Mouse (Mus musculus) right cerebral cortex, adult 18-20 months (tissue): ENCODE data around the gene Vps13d.

Experiments used
- DNase-seq: peaks from one replicate; pipeline ENCODE4 v3.0.0; 2022; ENCODE audit warnings: mixed read lengths

Vps13d gene

GRCm38 (mm10) chr4:145033392-145033791 lies 161.4 kb downstream of the Vps13d start:
- no peak for DNase-seq

- DNase-seq, result no peak
Observed at GRCm38 (mm10) chr4:145032637-145033036, 162.2 kb downstream of the Vps13d start.

DNA sequence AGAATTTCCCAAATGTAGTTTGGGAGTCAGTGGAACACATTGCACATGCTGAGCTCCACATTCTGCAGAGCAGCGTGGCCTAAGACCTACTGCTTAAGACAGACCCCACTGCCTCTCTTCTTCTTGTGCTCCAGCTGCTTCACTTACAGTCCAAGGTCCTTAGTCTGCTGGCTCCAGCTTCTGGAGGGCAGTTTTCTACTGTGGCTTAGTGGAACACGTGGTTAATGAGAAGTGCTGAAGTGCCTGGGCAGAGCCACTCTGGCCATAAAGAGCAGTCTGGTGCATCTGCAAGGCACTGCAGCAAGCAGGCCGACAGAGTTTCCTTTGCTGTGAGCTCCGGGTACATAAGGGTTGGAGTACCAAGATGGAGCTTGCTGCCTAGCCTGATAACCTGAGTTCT lies 163.3 kb downstream of the Vps13d start:
- no peak for DNase-seq

- DNase-seq, result no peak
Observed at GRCm38 (mm10) chr4:145026449-145026851, 168.4 kb downstream of the Vps13d start.

DNA sequence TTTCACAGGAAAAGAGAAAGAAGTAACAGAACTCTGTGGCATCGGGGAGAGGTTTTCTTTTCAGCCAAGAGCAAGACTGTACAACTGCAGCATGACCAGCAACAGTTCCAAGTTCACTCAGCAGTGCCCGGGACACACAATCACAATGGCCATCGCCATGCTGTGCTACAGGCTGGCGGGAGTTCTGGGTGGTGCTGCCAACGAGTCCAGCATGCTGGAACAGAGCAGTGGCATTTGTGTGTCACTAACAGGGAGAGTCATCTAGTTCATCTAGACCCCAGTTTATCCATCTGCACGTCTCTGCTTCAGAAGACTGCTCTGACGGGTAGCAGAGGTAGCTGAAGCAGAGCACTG lies 169.4 kb downstream of the Vps13d start:
- no peak for DNase-seq

GRCm38 (mm10) chr4:145024694-145025408 lies 170.0 kb downstream of the Vps13d start:
- DNase-seq, result peak; percentile 30

GRCm38 (mm10) chr4:145023911-145024310 lies 170.9 kb downstream of the Vps13d start:
- no peak for DNase-seq

- DNase-seq, result no peak
Observed at GRCm38 (mm10) chr4:145022815-145023214, 172.0 kb downstream of the Vps13d start.

- DNase-seq, result no peak
Observed at GRCm38 (mm10) chr4:145022211-145022610, 172.6 kb downstream of the Vps13d start.

DNA sequence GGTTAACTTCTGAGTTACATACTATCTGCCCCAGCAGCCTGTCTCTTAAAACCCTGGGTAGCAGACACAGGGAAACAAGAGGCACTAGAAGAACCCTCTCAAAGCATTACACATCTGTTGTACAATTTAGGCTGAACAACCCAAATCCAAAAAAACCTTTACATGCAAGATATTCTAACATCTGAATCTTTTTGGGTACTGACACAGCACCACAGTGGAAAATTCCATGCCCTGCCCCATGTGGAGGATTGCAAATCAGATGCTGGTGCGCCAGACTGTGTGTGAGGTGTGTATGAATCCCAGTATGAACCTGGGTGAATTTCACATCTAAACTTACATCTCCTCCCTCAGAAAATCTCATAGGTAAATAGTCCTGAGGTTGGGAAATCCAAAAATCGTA lies 174.4 kb downstream of the Vps13d start:
- peak; percentile 50 for DNase-seq

DNA sequence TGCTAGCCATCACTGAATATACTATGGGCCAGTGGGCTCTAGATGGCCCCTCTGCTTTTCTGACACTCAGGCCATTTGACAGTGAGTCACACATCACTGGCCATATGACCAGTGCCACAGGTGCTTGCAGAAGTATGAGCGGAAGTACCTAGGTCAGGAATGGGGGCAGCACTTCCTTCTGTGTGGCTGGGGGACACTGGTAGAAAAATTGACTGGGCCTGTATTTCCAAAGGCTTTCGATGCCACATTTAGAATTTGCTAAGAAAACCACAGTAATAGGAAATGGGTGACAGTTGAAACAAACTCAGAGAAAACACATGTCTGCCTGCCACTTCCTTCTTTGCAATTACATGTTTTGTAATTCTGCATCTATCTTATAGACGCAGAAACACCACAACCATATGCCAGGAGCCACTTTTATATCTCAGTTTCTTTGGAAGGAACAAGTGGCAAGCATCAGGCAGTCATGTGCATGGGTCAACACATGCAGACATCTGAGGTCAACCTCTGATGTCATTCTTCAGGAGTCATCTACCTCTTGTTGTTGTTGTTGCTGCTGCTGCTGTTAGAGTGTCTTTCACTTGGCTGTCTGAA lies 175.6 kb downstream of the Vps13d start:
- no peak for DNase-seq

DNA sequence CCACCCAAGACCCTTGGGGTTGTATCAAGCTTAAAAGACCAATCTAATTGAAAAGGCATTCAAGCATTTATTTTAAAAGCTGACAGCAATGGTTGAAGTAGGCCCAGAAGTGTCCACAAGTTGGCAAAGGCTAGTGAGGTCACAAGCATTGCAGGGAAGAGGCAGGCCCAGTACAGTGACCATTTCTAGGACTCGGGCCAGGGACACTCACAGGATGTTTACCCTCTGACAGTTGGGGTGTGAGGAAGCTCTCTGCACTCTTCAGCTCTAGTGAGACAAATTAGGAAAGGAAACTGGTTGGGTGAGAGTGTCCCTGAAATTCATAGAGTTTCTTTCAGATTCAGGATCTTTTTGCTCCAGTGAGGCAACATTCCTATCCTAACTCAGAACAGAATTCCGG lies 177.1 kb downstream of the Vps13d start:
- no peak for DNase-seq

GRCm38 (mm10) chr4:145016669-145017068 lies 178.1 kb downstream of the Vps13d start:
- no peak for DNase-seq

- no peak for DNase-seq
Observed at GRCm38 (mm10) chr4:145014632-145014960, 180.2 kb downstream of the Vps13d start.

GRCm38 (mm10) chr4:145013760-145014631 lies 180.8 kb downstream of the Vps13d start:
- DNase-seq, result no peak

GRCm38 (mm10) chr4:145013187-145013586 lies 181.6 kb downstream of the Vps13d start:
- no peak for DNase-seq

- no peak for DNase-seq
Observed at GRCm38 (mm10) chr4:145011156-145011555, 183.6 kb downstream of the Vps13d start.

GRCm38 (mm10) chr4:145009934-145010333 lies 184.9 kb downstream of the Vps13d start:
- no peak for DNase-seq

- DNase-seq, result no peak
Observed at GRCm38 (mm10) chr4:145009437-145009836, 185.4 kb downstream of the Vps13d start.

- DNase-seq, result no peak
Observed at GRCm38 (mm10) chr4:145005943-145006545, 188.8 kb downstream of the Vps13d start.

DNA sequence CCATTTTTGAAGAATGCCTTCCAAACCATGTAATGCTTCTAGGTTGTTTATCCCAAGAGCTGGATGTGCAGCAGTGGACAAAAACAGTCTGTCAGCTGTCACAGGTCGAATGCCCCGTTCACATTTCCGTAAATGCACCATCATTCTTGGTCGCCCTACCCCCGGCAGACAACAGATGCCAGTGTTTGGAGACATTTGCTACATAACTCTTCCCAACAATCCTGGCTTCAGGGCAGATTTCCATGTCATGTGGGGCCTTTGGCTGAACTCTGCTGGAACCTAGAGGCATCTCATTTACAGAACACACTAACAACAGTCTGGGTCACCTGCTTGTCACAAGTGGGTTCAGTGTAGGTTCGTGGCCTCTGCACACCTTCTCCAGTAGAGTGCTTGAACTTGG lies 190.6 kb downstream of the Vps13d start:
- no peak for DNase-seq

GRCm38 (mm10) chr4:145002733-145003132 lies 192.1 kb downstream of the Vps13d start:
- no peak for DNase-seq

- DNase-seq, result no peak
Observed at GRCm38 (mm10) chr4:144999903-145000382, 194.9 kb downstream of the Vps13d start.

- DNase-seq, result no peak
Observed at GRCm38 (mm10) chr4:144999572-144999880, 195.3 kb downstream of the Vps13d start.
